Mouse (Mus musculus): ENCODE data around the gene Fam241a. TPM values are rescaled to one million over a fixed set of nuclear protein-coding genes. Genes with fewer than 3 reads are reported as not detected.

Gene Fam241a
- polyA plus RNA-seq (2015; fragmentation: Nextera tagmentation; extraction: Ambion mirVana), result 59.4 and 67.0 TPM in 2 replicates

DNA sequence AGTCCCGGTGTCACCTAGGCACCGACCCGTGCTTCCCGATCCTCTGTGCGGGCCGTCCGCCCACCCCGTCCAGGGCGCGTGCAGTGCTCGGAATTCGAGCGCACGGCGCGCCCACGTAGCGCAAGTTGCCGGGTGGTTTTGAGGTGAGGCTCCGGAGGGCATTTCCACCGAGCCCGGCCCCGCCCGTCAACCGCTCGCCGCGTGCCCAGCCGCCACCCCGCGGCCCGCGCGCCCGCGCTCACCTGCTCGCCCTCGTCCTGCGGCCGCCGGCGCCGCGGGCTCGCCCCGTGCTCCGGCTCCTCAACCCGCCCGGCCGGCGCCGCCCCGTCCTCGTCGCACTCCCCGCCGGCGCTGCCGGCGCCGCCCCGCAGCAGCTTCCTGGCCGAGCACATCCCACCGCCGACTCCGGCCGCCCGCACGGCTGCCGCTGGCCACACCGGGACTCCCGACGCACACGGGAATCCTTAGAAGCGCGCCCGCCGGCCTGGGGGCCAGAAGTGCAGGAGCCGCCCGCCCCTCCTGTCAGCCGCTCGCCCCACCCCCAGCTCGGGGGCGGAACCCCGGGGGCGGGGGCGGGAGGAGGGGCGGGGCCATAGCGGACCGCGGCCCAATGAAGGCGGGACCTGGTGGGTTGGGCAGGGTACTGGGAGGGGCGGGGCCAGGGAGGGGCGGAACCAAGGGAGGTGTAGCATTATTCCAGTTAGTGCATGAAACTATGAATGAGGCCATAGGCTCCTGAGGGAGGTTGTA, at the start of gene Fam241a:
Gene Fam241a, minus strand, starts transcription at position 533 of the 750 bp plus-strand sequence.

GRCm38 (mm10) chr3:127837154-127837865, 58.8 kb downstream of the Fam241a start, which contains the start of gene Ap1ar:
TSS of gene Ap1ar (minus strand) at chr3:127837523.

Other genes starting within 250 kb of the Fam241a start
- 0.82 and 0.86 TPM in 2 replicates for gene Alpk1, start 115.8 kb downstream of the Fam241a start, polyA plus RNA-seq (2015; fragmentation: Nextera tagmentation; extraction: Ambion mirVana)
- 27.7 and 31.9 TPM in 2 replicates for gene Tifa, start 106.5 kb downstream of the Fam241a start, polyA plus RNA-seq (2015; fragmentation: Nextera tagmentation; extraction: Ambion mirVana)
- 27.7 and 29.8 TPM in 2 replicates for gene Ap1ar, start 58.8 kb downstream of the Fam241a start, polyA plus RNA-seq (2015; fragmentation: Nextera tagmentation; extraction: Ambion mirVana)